Mouse (Mus musculus) brain, embryonic 18.5 days (tissue): ENCODE results near the gene Taf9.

ENCODE experiments used
- DNase-seq: peaks from one replicate; pipeline ENCODE4 v3.0.0-alpha.2; 2012; ENCODE audit warnings: low read depth, low spot score

Gene Taf9

GRCm38 (mm10) chr13:100651439-100652186, at the start of gene Taf9:
Taf9 (plus strand) TSS chr13:100651579.
- DNase-seq = no peak

DNA sequence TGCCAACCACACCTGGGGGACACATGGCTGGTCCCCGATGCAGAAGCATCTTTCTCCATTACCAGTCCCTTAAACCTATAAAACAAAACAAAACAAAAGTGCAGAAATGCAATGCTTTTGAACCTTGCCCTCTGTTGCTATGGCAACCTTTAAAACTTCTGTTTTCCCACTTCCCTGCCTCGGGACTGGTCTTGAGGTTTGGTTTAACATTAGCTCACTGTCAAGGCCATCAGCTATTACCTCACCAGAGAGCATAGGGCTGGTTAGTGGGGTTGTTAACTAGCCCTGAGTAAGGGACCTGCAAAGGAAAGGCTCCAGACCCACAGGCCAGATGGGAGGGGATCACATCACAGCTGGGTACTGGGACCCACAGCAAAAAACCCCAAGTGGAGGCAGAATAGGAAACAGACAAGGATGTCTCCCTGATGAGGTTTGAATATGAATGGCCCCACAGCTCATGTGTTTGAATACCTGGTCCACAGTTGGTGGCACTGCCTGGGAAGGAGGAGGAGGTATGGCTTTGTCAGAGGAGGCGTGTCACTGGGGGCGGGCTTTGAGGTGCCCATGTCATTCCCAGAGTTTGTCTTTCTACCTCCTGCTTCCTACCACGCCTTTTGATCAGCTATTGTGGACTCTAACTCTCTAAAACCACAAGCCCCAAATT, 49.0 kb upstream of the Taf9 start:
- DNase-seq = no peak

GRCm38 (mm10) chr13:100603031-100603737, 48.2 kb upstream of the Taf9 start:
- DNase-seq = no peak

DNA sequence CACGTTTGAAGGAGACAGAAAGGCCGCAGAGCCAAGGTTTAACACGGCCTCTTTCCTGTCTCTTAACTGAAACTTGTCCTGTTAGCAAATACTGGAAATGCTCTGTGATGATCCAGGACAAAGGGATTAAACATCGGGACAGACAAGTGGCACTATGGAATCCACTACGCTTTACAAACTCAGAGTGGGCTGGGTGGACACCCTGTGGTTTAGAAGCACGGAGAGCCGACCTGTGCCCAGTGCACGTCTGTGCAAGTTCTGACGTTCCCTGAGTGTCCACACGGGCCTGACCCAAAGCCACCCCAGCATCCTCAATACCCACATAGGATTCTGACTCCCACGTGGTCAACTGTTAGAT, 47.7 kb upstream of the Taf9 start:
- DNase-seq = no peak

DNA sequence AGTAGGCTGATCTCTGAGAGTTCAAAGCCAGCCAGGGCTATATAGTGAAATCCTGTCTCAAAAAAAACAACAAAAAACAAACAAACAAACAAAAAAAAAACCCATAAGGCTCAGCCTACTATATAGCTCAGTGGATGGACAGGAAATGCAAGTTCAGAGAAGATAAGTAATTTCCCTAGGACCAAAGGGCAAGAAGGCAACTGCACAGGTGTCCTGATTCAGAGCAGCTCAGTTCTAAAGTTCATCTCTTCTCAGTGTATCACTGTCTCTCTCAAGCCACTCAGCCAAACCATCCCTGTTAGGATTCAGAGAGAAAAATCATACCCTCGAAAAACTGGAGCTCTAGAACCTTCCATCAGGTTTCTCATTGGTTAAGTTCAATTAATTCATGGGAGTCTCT, 45.5 kb upstream of the Taf9 start:
- no peak for DNase-seq

GRCm38 (mm10) chr13:100607756-100608155, 43.6 kb upstream of the Taf9 start:
- DNase-seq = no peak

DNA sequence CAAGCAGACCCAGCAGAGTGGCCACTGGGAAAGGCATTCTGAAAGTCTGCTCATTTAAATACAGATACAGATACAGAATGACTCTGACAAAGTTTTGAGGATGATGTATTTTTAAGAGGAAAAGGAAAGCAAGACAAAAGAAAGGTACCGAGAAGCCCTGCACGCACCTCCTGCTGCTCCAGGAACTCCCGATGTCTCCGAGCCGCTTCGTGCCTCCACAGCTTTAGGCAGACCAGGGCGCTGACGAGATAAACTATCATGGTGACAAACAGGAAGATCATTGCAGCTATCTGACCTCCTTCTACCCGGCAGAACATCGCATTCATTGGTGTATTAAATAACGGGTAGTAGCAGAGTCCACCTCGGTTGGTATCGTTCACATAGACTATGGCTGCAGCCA, 40.1 kb upstream of the Taf9 start:
- no peak for DNase-seq

GRCm38 (mm10) chr13:100612251-100612650, 39.1 kb upstream of the Taf9 start:
- no peak for DNase-seq

GRCm38 (mm10) chr13:100612903-100613302, 38.5 kb upstream of the Taf9 start:
- DNase-seq = no peak

DNA sequence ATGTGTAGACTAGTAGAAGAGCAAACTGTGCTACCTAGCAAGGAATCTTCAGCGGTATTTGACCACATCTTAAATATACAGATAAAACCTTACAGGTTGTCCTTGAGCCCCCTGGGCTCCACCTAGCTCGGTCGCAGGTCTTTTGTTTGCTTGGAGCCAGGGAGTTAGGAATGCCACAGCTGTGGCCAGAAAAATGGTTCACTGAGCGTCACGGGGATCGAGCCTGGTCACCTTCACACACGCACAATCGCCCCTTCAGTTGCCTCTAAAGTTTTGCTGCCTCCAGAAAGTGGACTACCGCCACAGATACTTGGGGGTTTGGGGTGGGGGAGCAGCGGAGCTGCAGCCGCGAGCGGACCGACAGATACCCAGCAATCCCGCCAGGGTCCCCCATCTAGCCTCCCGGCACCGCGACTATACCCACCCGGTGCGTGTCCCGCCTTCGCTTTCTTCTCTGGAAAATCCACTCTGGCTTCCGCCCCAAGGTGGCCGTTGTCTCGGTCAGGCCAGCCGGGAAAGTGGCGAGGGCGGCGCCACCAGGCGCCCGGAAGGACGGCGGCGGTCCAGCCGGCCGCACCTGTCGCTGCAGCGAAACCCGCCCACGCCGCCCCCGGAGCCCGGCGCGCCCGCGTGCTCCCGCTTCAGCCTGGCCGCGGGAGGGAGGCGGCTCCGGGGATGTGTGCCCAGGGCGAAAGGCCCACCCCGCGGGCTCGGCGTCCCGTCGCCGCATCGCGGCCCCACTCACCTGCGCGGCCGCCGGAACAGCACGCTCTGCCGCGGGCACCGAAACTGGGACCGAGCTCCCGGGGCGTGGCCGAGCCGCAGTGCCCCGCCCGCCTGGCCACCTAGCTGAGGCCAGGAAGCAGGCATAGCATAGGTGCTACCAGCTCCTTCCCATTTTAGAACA, 34.9 kb upstream of the Taf9 start, which contains the start of gene Marveld2:
Gene Marveld2, minus strand, starts transcription at position 791 of the 907 bp plus-strand sequence.
- DNase-seq = no peak

GRCm38 (mm10) chr13:100617583-100617982, 33.8 kb upstream of the Taf9 start:
- no peak for DNase-seq

DNA sequence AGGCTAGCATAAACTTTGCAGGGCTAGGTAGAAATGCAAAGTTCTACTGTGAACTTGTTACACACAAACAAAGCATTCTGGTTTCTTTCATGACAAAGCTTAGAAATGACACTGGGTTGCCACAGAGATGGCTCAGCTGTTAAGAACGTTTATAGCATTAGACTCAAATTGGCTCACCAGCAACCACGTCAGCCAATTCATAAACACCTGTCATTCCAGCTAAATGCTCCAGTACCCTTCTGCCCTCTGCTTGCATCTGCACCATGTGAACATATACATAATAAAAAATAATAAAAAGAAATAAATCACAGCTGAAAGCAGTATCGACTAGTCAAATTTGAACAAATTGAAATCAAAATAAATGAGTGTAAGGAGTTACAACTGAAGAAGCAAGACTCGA, 29.1 kb upstream of the Taf9 start:
- DNase-seq = no peak

DNA sequence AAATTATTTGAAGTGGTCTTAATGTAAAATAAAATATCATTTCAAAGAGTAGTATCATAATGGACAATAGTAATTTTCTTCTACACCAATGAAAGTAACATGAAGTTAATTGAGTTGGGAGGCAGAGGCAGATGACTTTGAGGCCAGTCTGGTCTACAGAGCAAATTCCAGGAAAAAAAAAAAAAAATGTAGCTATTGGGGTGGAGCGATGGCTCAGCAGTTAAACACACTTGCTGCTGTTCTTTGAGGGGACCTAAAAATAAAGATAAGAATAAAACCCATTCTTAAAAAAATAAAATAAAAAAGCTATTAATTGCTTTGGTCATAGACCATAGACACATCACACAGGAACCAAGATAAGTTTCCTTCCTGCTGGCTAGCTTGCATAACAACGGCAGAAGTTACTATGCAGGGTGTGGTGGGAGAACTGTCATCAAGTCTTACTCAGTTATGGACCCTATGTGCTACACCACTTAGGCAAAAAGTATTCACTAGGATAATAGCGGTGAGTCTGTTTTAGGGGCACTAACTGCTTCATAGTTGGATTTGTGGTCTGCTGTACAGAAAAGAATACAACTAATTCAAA, 17.2 kb upstream of the Taf9 start:
- no peak for DNase-seq

DNA sequence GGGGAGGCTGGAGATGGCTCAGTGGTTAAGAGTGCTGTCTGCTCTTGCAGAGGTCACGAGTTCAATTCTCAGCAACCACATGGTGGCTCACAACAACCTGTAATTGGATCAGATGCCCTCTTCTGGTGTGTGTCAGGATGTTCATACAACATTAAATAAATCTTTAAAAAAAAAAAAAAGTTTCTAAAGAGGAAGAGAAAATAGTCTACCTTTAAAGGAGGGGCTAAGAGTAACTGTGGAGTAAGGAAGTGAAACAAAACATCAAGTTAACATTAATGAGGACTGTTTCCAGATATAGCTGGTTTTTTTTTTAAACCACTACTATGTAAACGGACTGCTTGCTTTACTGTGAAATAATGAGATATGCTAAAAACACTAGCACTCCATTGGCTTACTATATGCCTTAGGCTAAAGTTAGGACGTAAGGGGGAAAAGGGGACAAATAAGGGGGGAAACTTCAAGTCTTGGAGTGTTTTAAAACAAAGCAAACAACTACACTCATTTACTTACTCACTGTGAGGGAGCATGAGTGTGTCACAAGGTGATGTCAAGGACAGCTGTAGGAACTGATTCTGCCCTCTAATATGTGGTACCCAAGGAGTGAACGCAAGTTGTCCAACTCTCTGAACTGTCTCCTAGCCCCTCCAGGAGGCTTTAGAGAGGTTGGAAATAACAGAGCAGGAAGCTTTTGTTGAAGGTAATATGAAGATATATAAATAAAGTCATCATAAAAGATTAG, 8.7 kb upstream of the Taf9 start:
- DNase-seq = no peak

- no peak for DNase-seq
These were observed 3.2 kb upstream of the Taf9 start for GRCm38 (mm10) chr13:100648223-100648622.

DNA sequence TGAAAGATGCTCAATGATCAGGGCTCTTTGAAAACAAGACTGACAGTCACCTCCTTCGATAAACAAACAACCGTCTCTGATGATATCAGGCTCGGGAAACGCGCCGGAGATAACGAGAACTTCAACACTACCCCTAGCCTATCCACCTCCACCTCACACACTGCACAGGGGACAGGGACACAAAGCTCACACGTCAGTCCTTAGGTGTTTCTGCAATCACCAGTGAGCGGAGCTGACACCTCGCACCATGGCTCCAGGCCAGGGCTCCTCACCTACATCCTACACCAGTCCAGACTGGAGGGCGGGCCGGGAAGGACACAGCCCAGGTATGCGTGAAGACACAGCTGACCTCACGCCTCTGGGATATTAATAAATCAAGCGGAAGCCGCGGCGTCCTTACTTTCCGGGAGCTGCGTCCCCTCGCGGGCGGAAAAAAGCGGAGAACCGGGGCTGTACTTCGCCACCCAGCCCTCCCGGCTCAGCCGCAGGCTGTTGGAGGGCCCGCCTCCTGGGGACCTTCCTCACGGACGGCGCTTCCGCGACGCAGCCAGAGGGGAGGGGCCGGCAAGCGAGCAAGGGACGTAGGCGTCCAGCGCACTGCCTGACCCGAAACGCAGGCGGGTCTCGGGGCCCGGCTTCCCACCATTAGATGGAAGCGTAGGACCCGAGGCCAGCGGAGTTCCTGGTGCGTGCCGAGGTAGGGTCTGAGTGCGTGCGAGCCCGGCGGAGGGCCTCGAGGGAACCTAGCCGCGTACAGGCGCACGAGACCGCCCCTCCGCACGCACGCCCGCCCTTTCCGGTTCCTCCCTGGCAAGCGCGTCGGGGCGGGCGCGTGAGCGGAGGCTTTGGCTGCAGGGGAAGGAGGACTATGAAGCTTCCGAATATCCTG, 585 bp upstream of the Taf9 start, which contains the start of the genes Ak6 and Rad17:
Gene Ak6, plus strand, starts transcription at position 430 of the 889 bp plus-strand sequence.
Gene Rad17, minus strand, starts transcription at position 502 of the 889 bp plus-strand sequence.
- peak; percentile 86 for DNase-seq

DNA sequence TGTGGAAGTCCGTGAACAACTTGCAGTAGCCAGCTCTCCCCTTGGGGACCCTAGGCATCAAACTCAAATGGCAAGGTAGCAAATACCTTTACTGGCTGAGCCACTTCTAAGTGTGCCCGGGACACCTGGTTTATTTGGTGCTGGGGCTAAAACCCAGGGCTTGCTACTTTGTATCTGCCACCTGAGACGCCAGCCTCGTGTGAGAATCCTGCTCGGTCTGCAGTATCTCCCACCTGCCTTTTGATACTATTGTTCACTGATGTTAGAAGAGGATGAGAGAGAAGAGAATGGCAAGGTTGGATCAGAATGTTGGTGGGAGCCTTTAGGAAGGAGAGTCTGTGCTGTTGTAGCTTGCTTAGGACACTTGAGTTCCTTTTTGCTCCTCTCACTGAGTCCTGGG, 6.7 kb downstream of the Taf9 start:
- no peak for DNase-seq

- DNase-seq = peak; percentile 36
These were observed 8.6 kb downstream of the Taf9 start for GRCm38 (mm10) chr13:100659864-100660456.
